Mouse (Mus musculus) ovary, postnatal 10 days (tissue): ENCODE measurements around the gene B4galnt4.
"Not testable (repeated sequence)": the region's sequence is repeated elsewhere in the genome, so short reads cannot be mapped to it uniquely, and the experiment has no call there.

Source experiments
- DNase-seq: peaks from one replicate; pipeline ENCODE4 v3.0.0; 2022; ENCODE audit warnings: low spot score

The B4galnt4 gene

GRCm38 (mm10) chr7:141060426-141061242 is at the start of gene B4galnt4:
Gene B4galnt4 (plus strand): TSS chr7:141061104.
- peak; percentile 38 for DNase-seq

- no peak for DNase-seq
These were observed 49.6 kb upstream of the B4galnt4 start for GRCm38 (mm10) chr7:141011238-141011770.

DNA sequence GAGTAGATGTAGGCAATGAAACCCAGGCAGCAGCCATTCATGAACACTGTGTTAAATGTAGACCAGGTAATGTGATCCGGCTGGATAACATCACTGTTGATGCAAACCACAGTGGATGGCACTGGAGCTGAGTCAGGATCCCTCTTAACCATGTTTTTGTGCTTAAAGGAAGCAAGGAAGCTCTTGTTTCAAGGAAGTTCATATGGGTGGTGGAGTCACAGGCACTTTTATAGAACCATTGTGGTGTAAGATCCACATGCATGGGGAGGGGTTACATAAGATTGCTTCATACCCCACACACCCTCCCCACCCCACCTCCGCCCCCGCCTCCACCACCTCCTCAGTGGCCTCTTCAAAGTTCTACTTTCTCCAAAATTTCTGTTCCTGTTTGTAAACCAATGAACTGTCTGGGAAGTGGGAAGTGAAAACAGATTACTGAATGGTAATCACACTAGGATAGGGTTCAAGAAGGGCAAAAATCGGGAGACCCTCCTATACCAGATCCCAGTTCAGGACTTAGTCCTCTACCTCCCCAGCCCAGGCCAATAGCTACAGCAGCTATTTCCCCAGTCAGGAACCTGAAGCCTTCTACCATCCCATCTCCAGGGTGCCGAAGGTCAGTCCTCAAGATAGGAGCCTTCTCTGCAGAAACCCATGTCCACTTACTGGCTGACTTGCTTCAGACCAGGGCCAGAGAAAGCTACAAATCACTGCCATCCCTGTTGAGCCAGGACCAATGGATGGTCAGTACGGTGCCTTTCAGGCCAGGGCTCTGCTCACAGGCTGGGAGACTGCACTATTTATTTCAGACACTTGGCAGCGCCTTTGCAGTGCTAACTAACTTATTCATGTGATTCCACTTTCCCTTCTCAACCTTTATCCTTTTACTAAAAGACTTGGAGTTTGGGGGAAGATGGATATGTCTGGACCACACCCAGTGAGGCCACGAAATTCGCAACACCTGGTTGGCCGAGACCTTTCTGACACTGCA is 43.9 kb upstream of the B4galnt4 start:
- DNase-seq = no peak

GRCm38 (mm10) chr7:141017824-141018223 is 43.1 kb upstream of the B4galnt4 start, which contains the start of gene Ifitm6:
Gene Ifitm6 (minus strand): TSS chr7:141017924.
- DNase-seq = not testable (repeated sequence)

GRCm38 (mm10) chr7:141019028-141019427 is 41.9 kb upstream of the B4galnt4 start:
- no peak for DNase-seq

GRCm38 (mm10) chr7:141021489-141022449 is 39.1 kb upstream of the B4galnt4 start:
- DNase-seq = no peak

GRCm38 (mm10) chr7:141024865-141025838 is 35.8 kb upstream of the B4galnt4 start:
- DNase-seq = no peak

- DNase-seq = no peak
These were observed 34.7 kb upstream of the B4galnt4 start for GRCm38 (mm10) chr7:141026097-141026739.

DNA sequence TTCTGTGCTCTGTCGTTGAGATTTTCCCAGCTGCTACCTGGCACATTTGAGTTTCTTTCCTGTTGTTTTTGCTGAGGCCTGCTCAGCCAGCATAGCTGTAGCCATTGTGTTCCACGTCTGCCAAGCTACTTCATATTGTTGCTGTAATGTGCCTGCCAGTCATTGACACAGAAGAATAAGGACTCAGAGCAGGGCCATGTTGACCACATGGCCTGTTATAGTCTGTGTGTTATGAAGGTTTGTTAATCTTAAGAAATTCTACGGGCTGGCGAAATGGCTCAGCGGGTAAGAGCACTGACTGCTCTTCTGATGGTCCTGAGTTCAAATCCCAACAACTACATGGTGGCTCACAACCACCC is 34.2 kb upstream of the B4galnt4 start:
- DNase-seq = no peak

DNA sequence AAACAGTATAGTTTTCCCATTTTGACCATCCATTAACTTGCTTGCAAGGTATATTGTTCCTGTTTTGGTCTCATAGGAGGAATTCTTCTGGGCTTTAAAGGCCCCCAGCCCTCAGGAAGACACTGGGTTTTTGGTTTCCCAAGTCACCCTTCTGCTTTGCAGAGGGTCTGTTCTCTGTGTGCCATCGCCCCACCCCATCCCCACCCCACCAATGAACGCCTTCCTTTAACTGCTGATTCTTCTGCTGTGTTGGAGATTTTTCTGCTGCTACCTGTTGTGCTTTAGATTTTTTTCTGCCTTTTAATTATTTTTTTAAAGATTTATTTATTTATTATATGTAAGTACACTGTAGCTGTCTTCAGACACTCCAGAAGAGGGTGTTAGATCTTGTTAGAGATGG is 32.1 kb upstream of the B4galnt4 start, which contains the start of gene Gm17387:
TSS of gene Gm17387 (plus strand) at position 301 of the 400 bp plus-strand sequence.
- DNase-seq = no peak

DNA sequence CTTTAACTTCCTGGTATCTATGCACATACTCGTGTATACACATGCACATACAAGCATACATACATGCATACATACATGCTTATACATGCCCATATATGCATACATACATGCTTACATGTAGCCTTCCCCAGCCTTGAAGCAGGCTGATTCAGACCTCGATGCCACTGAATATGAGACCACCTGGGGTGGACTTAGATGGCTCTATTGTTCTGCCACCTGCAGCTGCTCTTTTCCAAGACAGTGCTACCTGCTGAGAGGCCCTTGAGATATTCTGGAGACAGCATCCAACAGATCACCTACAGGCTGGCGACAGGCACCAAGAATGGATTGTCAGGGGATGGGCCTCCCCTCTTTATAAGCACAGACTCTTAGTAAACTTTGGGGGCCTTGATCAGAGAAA is 30.5 kb upstream of the B4galnt4 start:
- no peak for DNase-seq

- no peak for DNase-seq
These were observed 28.3 kb upstream of the B4galnt4 start for GRCm38 (mm10) chr7:141032458-141033167.

GRCm38 (mm10) chr7:141036624-141037023 is 24.3 kb upstream of the B4galnt4 start:
- not testable (repeated sequence) for DNase-seq

GRCm38 (mm10) chr7:141038090-141039032 is 22.5 kb upstream of the B4galnt4 start:
- no peak for DNase-seq

DNA sequence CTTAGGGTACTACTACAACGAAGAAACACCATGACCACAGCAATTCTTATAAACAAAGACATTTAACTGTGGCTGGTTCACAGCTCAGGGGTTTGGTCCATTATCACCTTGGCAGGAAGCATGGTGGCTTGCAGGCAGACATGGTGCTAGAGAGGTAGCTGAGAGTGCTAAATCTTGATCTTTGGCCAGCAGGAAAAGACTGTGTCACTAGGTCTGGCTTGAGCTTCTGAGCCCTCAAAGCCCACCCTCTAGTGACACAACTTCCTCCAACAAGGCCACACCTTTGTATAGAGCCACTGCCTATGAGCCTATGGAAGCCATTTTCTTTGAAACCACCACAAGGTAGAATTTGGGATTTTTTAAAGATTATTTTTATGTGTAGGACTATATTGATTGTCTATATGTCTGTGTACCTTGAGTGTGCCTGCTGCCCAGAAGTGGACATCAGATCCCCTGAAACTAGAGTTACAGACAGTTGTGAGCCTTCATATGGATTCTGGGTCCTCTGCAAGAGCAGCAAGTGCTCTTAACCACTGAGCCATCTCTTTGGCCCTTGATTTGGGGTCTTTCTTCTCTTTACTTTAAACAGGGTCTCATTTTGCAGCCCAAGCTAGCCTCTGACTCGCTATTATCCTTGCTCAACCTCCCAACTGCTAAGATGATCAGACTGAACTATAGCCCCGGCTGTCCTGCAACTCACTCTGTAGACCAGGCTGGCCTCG is 21.4 kb upstream of the B4galnt4 start:
- DNase-seq = no peak

DNA sequence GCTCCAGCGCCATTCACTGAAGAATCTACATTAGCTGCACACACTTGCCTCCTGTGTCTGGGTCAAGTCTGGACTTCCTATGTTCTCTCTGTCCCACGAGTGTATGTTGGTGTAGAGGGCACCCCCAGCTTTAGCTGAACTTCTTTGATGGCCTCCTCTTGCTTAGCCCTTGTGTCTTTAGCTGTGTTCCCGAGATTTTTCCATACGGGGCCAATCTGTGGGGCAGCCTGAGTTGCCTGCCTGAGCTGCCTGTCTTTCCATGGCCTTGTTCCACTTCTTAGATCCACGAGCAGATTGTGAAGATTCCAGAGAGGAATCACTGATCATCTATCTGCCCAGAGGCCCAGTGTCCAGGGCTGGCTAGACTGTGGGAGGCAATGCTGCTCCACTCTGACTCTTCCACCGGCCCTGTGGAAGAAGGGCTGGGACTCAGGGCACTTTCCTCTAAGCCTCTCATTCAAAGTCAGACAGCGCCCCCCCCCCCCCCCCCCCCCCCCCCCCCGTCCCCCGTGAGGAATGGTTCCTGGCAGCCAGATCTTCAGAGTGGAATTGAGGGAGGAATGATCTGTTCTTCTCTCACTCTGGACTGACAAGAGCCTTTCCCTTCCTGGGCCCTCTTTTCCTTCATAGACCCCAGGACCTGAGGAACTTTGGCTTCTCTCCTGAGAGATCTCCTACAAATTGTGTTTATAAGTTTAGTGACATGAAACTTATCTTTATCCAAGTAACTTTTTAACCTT is 19.9 kb upstream of the B4galnt4 start:
- DNase-seq = no peak
